Mouse (Mus musculus): ENCODE measurements around the gene Fam151a.

GRCm38 (mm10) chr4:106751726-106752125 lies 18.0 kb downstream of the Fam151a start:
- TF ChIP-seq CTCF (IDR thresholded peaks at IDR 0.05) (no peak), POLR2A (IDR thresholded peaks at IDR 0.05; ENCODE audit: insufficient read depth, low read depth, low read length) (no peak)
